Mouse (Mus musculus): ENCODE results near the gene Iffo2. TPM values are rescaled to one million over a fixed set of nuclear protein-coding genes. Genes with fewer than 3 reads are reported as not detected.

Iffo2 gene
- total RNA-seq, 2 experiments from 2014 or later = not detected

DNA sequence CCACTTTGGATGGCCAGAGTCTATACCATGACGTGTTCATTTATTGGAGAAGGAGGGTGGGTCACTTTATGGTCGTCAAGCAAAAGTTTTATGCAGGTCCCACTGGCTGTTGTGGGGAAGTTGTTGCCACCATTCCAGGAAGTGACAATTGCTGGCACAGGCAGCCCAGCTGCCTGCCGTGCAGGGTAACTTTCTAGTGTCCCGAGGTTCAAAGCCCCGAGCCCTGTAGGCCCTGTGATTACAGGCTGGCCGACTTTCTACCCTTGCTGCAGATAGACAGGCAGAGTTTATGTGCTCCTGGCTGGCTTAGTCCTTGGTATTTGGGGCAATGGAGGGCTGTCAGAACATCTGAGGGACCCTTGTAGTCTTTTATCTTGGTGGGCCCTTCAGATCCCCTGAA is 49.1 kb downstream of the Iffo2 start:
- no peak for ATAC-seq (replicated peaks; ENCODE audit: low FRiP score, poor library complexity, severe bottlenecking)

GRCm38 (mm10) chr4:139580663-139581336 is 50.5 kb downstream of the Iffo2 start:
- no peak for ATAC-seq (replicated peaks; ENCODE audit: low FRiP score, poor library complexity, severe bottlenecking)

GRCm38 (mm10) chr4:139581427-139582051 is 51.2 kb downstream of the Iffo2 start:
- no peak for ATAC-seq (replicated peaks; ENCODE audit: low FRiP score, poor library complexity, severe bottlenecking)

GRCm38 (mm10) chr4:139582346-139582745 is 52.0 kb downstream of the Iffo2 start:
- ATAC-seq (replicated peaks; ENCODE audit: low FRiP score, poor library complexity, severe bottlenecking) = no peak

DNA sequence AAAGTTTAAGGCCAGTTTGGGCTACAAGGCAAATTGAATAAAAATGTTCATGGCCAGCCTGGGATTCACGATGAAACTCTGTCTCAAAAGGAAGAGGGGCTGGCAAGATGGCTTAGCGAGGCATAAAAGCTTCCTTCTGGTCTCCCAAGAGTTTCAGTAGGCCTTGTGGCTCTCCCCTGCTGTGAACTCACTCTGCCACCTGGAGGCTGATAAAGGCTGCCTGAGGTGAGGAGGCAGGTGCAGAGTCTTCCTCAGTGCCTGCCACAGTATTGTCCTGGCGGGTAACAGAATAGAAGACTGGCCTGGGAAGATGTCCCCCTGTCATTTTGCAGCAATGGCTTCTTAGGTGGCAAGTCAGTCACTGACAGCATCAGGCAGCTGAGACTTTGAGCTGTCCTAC is 52.6 kb downstream of the Iffo2 start:
- ATAC-seq (replicated peaks; ENCODE audit: low FRiP score, poor library complexity, severe bottlenecking) = no peak

DNA sequence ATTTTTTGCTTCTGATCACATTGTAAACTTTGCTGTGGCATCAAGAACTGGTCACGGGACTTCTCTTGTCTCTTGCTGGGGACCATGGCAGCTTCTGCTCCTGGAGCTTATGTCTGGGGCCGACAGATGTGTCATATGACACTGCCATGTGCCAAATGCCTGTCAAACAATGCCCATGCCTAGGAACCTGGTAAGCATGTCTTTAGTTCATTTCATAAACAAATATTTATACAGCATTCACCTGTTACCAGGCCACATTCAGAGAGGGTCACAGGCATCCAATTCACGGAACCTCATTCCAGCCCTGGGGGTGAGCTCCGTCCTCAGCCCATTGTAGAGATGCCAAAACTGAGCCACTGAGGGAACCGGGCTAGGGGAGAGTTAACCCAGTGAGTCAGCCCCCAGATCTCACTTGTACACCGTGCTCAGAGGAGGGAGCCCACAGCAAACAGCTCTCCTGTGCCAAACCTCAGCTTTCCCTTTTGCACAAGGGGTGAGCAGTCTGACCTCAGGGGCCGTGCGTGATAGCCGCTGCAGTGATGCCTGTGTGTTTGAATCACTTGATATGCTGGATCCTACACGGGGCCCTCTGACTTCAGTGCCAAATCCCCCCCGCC is 53.4 kb downstream of the Iffo2 start:
- ATAC-seq (replicated peaks; ENCODE audit: low FRiP score, poor library complexity, severe bottlenecking) = no peak

DNA sequence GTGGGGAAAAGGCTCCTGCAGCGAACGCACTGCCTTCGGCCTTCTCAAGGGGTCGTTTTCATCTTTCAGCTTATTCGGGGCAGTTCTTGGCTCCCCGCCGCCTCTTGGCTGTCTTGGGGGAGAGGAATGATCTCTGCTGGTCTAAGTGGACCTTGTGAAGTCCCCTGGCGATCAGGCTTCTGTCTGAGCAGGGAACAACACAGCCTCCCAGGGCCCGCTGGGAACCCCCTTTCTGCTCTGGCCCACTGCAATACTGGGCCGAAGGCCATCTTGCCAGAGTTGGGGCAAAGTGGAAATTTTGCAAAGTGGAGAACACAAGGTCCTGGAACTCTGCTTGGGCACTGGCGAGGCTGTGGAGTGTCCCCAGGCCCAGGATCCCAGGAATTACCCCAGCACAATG is 54.4 kb downstream of the Iffo2 start:
- no peak for ATAC-seq (replicated peaks; ENCODE audit: low FRiP score, poor library complexity, severe bottlenecking)

- ATAC-seq (replicated peaks; ENCODE audit: low FRiP score, poor library complexity, severe bottlenecking) = no peak
Observed at GRCm38 (mm10) chr4:139585713-139586112, 55.4 kb downstream of the Iffo2 start.

DNA sequence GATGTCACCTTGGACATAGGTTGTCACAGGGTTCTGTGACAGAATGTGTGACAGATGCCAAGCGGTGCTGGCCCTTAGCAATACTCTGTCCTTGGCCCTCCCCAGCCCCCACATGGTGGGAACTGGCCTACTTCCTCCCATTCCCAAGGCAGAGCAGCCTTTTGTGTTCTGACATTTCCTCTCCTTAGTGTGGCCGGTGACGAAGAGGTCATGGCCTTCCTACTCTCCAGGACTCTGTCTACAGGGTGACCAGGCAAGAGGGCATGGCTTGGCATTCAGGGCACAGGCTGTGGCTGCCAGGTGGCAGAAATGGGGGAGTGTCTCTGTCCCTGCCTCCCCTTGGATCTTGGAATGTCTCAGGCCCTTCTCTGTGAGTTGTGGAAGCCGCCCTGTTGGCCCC is 57.0 kb downstream of the Iffo2 start:
- no peak for ATAC-seq (replicated peaks; ENCODE audit: low FRiP score, poor library complexity, severe bottlenecking)

DNA sequence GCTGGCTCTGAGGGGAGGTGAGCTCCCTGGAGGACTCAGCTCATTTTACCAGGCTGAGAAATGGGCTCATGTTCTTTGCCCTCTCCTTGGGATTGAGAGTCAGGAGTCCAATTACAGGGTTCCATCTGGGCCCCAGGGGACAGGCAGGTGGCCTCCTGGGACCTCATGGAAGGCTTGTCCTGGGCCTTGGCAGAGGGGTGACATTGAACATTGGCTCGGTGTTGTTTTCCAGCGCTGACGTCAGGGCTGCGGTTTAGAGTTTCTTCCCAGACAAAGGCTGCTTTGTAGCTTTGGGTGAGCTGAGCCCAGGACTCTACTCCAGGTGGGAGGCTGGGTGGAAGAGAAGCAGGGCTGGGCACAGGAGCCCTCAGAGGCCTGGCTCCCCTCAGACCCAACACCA is 57.4 kb downstream of the Iffo2 start:
- no peak for ATAC-seq (replicated peaks; ENCODE audit: low FRiP score, poor library complexity, severe bottlenecking)

- ATAC-seq (replicated peaks; ENCODE audit: low FRiP score, poor library complexity, severe bottlenecking) = no peak
Observed at GRCm38 (mm10) chr4:139589351-139590027, 59.1 kb downstream of the Iffo2 start.

DNA sequence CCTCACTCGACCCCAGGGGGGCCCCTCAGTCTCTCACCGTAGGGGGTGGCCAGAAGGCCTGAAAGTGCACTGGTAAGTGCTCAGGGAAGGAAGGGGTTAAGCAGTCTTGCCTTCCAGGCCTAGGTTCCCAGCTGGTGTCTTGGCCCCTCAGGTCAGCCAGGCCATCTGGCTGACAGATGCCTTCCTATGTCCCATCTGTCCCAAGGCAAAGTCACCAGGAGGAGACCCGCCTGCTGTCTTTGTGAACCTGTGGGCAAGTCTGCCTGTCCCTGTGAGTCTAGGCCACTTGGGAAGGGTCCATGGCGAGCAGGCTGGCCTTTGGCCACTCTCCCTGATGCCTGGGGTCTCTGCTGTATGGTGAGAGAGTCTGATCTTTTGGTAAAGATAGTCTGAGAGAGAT is 60.1 kb downstream of the Iffo2 start:
- ATAC-seq (replicated peaks; ENCODE audit: low FRiP score, poor library complexity, severe bottlenecking) = no peak

GRCm38 (mm10) chr4:139592895-139593294 is 62.5 kb downstream of the Iffo2 start:
- no peak for ATAC-seq (replicated peaks; ENCODE audit: low FRiP score, poor library complexity, severe bottlenecking)

DNA sequence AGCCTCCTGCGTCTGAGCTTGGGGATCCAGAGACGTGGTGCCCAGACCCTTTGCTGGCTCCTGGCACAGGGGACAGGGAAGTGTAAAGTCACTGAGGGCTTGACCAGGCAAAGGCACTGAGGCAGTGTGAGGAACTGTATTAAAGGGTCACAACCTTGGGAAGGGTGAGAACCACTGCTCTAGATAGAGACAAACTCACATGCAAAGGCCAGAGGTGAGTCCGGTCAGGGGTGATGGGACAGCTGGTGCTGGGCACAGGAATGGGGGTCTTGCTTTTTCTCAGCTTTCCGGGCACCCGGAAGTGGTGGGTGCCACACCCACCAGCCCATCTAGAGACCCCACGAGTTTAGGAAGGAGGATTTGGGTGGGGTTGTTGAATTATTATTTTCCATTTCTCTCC is 63.0 kb downstream of the Iffo2 start:
- no peak for ATAC-seq (replicated peaks; ENCODE audit: low FRiP score, poor library complexity, severe bottlenecking)

GRCm38 (mm10) chr4:139594062-139594461 is 63.7 kb downstream of the Iffo2 start:
- no peak for ATAC-seq (replicated peaks; ENCODE audit: low FRiP score, poor library complexity, severe bottlenecking)

DNA sequence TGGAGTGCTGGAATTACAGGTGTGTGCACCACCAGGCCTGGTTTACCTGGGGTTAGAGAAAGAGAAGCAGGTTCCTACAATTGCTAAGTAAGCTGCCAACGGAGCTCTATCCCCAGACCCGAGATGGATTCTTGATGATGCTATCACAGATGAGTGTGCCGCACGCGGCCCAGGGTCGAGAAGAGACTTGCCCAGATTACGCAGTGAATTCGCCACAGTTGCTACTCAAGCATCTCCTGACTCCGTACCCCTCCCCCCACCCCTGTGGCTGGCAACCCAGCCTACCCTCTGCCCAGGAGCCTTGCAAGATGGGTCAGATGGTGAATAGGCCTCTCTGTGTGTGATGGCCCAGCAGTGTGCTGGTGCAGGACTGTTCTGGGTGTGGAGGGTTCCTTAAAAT is 66.4 kb downstream of the Iffo2 start:
- ATAC-seq (replicated peaks; ENCODE audit: low FRiP score, poor library complexity, severe bottlenecking) = no peak

GRCm38 (mm10) chr4:139597286-139598284 is 67.2 kb downstream of the Iffo2 start:
- ATAC-seq (replicated peaks; ENCODE audit: low FRiP score, poor library complexity, severe bottlenecking) = no peak

GRCm38 (mm10) chr4:139598356-139598755 is 68.0 kb downstream of the Iffo2 start:
- ATAC-seq (replicated peaks; ENCODE audit: low FRiP score, poor library complexity, severe bottlenecking) = no peak

- no peak for ATAC-seq (replicated peaks; ENCODE audit: low FRiP score, poor library complexity, severe bottlenecking)
Observed at GRCm38 (mm10) chr4:139598950-139599518, 68.7 kb downstream of the Iffo2 start.
